Mouse (Mus musculus): ENCODE measurements around the gene Pikfyve. TPM values are rescaled to one million over a fixed set of nuclear protein-coding genes. Genes with fewer than 3 reads are reported as not detected.

The Pikfyve gene
- polyA plus RNA-seq, 1 experiment = 14.3 TPM

DNA sequence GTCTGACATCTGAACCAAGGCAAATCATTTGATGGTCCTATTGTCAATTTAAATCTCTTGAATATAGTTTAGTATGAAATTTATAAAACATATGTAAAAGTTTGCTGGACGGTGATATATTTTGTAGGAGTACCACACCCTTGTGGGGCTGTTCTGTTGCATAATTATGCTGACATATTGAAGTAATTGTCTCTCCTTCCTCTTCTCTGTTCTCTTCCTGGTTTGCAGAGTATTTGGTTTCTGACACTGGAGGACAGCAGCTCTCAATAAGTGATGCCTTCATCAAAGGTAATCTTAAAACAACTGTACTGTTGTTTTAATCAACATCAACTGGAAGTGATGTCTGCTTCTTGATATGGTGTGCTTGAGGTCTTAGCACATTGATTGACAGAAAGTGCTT is 44.1 kb downstream of the Pikfyve start:
- DNase-seq (ENCODE audit: low read depth) = no peak
- TF ChIP-seq POLR2A (IDR thresholded peaks at IDR 0.05; ENCODE audit: borderline replicate concordance, extremely low read depth, insufficient read depth, insufficient read length, poor library complexity, severe bottlenecking) = no peak
- TF ChIP-seq CTCF (IDR thresholded peaks at IDR 0.05; ENCODE audit: borderline replicate concordance, extremely low read depth, insufficient read depth, insufficient read length) = no peak

DNA sequence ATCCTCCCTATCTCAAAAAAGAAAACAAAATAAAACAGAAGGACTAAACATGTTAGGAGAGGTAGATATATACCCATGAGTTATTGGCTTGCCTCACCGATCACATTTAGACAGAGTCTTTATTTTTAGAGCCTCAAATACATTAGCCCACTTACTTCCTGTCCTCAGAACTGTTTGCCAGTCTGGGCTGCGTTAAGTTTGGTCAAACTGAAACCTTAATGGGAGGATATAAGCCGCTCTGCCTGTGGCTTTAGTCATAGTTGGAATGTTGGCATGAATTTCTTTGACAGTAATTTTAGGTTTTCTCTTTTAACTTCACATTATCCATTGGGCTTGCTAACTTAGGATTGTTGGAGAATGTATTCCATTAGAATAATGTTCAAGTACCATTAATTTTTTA is 51.2 kb downstream of the Pikfyve start:
- no peak for DNase-seq (ENCODE audit: low read depth)
- TF ChIP-seq POLR2A (IDR thresholded peaks at IDR 0.05; ENCODE audit: borderline replicate concordance, extremely low read depth, insufficient read depth, insufficient read length, poor library complexity, severe bottlenecking) = no peak
- no peak for TF ChIP-seq CTCF (IDR thresholded peaks at IDR 0.05; ENCODE audit: borderline replicate concordance, extremely low read depth, insufficient read depth, insufficient read length)

DNA sequence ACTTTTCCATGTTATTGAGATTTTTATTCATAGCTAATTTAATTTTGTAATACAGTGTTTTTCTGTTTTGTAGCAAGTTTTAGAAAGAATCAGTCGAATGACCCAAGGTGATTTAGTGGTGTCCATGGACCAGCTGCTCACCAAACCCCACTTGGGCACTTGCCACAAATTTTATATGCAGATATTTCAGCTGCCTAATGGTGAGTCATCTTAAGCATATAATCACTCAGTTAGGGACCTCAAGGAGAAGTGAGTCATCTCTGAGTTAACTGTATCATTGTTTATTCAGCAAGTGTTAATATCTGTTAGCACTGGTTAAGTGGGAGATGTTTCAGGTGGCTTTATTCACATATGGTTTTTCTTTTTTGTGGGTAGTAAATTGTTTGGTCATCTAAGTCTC is 59.2 kb downstream of the Pikfyve start:
- TF ChIP-seq CTCF (IDR thresholded peaks at IDR 0.05; ENCODE audit: borderline replicate concordance, extremely low read depth, insufficient read depth, insufficient read length) = no peak
- TF ChIP-seq POLR2A (IDR thresholded peaks at IDR 0.05; ENCODE audit: borderline replicate concordance, extremely low read depth, insufficient read depth, insufficient read length, poor library complexity, severe bottlenecking) = no peak
- DNase-seq (ENCODE audit: low read depth) = no peak

DNA sequence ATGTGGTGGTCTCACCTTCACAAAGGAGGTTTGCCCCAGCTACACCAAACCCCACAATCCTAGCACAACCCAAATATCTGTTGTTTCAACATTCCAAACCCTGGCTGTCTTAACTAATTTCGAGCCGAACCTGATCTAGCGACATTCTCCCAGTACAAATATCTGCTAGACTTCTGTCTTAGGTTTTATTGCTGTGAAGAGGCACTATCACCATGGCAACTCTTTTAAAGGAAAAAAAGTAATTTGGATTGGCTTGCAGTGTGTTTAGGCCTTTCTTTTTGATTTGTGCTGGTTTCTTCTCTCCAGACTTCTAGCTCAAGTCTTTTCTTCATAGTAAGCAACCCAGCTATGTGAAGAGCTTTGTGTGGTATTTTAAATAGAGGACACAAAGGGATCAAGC is 94.0 kb downstream of the Pikfyve start:
- DNase-seq (ENCODE audit: low read depth) = no peak
- TF ChIP-seq CTCF (IDR thresholded peaks at IDR 0.05; ENCODE audit: borderline replicate concordance, extremely low read depth, insufficient read depth, insufficient read length) (no peak), POLR2A (IDR thresholded peaks at IDR 0.05; ENCODE audit: borderline replicate concordance, extremely low read depth, insufficient read depth, insufficient read length, poor library complexity, severe bottlenecking) (no peak)

DNA sequence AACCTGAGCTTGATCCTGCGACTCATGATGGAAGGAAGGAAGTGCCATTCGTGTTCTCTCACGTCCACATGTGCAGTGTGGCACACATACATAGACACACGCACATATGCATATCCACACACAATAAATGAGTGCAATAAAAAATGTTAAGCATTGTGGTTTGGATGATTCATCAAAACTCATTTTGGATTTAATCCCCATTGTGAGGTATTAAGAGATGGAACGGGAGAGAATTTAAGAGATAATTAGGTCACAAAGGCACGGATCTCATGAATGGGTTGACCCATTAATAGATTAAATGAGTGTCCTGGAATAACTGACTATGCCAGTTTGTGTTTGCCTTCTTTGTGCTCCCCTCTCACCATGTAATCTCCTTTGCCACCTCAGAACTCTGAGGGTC is 95.3 kb downstream of the Pikfyve start, which contains the start of gene Pth2r:
TSS of gene Pth2r (plus strand) at position 301 of the 400 bp plus-strand sequence.
- no peak for TF ChIP-seq CTCF (IDR thresholded peaks at IDR 0.05; ENCODE audit: borderline replicate concordance, extremely low read depth, insufficient read depth, insufficient read length)
- no peak for TF ChIP-seq POLR2A (IDR thresholded peaks at IDR 0.05; ENCODE audit: borderline replicate concordance, extremely low read depth, insufficient read depth, insufficient read length, poor library complexity, severe bottlenecking)
- no peak for DNase-seq (ENCODE audit: low read depth)

DNA sequence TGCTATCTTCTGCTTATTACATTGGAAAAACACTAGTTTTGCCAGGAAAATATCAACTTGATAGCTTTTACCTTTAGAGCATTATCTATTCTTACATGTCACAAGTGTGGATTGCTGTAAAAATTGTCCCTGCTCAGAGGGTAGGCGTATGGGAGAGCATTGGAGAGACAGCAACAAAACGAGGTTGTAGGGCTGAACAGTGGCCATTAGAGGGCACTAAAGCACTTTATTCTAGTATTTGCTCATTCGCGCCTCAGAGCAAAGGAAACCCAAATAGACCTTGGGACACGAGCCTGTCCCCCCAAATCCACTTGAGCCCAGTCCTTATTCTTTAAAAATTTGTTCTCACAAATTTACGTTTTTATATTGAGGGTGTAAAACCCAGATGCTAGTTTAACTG is 96.3 kb downstream of the Pikfyve start:
- TF ChIP-seq POLR2A (IDR thresholded peaks at IDR 0.05; ENCODE audit: borderline replicate concordance, extremely low read depth, insufficient read depth, insufficient read length, poor library complexity, severe bottlenecking) (no peak), CTCF (IDR thresholded peaks at IDR 0.05; ENCODE audit: borderline replicate concordance, extremely low read depth, insufficient read depth, insufficient read length) (peak; percentile 73)
- DNase-seq (ENCODE audit: low read depth) = peak; percentile 78

DNA sequence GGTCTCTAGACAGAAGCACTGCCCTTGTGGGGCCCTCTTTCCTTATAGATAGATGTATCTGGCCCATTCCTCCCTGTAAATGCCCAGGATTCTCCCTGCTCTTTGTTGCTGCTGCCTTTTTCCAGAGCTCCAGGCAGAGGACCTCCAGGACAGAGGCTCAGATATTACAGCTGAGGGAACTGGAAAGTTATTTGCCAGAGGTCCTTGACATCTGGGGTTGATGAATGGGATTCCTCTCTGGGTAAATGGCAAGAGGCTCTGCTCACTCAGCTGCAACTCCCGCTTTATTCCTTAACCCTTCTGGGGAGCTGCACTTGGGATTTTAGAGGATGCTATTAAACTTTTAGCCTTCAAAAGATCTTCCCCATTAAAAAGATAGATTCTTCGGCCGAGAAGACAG is 122.0 kb downstream of the Pikfyve start:
- DNase-seq (ENCODE audit: low read depth) = no peak
- TF ChIP-seq POLR2A (IDR thresholded peaks at IDR 0.05; ENCODE audit: borderline replicate concordance, extremely low read depth, insufficient read depth, insufficient read length, poor library complexity, severe bottlenecking) (no peak), CTCF (IDR thresholded peaks at IDR 0.05; ENCODE audit: borderline replicate concordance, extremely low read depth, insufficient read depth, insufficient read length) (no peak)

DNA sequence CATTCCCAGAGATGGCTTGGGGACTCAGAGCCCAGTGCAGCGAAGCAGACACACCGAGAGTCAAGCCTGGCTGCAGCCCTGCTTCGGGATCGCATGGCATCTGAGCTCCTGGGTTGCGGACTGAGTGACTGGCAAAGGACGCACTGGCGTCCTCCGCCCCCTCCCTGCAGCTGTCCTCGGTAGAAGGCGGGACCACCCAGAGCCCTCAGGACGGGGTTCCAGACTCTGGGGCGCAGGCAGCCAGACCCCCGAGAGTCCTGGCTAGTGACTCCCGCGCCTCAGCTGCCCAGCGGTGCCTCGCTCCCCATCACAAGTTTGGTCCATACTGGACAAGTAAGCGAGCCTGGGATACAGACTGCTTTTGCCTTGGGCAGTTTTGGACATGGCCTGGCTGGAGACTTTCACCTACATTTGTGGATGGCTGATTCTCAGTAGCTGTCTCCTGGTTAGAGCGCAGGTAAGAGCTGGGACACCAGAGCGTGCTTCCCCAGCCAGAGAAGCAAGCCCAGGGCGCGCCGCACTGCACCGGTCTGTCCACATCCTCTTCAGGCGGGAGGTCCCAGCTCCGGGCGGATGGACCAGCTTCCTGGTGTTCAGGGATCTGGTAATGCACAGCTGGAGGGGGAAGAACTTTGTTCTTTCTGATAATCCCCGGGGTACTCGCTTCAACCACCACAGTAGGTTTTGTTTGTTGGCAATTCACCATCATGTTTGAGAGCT is 124.9 kb downstream of the Pikfyve start:
- TF ChIP-seq CTCF (IDR thresholded peaks at IDR 0.05; ENCODE audit: borderline replicate concordance, extremely low read depth, insufficient read depth, insufficient read length) = no peak
- DNase-seq (ENCODE audit: low read depth) = peak; percentile 34

DNA sequence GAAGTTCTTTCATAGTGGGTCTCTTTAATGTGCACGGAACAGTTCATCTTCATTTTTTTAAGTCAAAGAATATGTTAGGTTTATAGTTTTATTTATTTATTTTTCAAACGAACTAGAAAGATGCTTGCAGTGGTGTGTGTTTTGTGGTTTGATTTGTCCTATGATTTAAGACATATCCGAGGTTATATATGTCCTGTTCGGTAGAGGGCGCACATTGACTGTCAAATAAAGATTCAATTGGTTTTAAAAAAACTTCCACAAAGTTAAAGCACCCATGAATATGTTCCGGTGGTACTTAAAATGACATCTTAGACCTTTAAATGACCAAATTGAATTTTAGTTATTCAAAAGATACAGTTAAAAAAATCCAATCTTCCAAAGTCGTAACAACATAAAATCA is 125.6 kb downstream of the Pikfyve start:
- DNase-seq (ENCODE audit: low read depth) = peak; percentile 90
- TF ChIP-seq POLR2A (IDR thresholded peaks at IDR 0.05; ENCODE audit: borderline replicate concordance, extremely low read depth, insufficient read depth, insufficient read length, poor library complexity, severe bottlenecking) (no peak), CTCF (IDR thresholded peaks at IDR 0.05; ENCODE audit: borderline replicate concordance, extremely low read depth, insufficient read depth, insufficient read length) (0 out of 2 replicates have a peak, but pooled peaks have one; percentile 14)

DNA sequence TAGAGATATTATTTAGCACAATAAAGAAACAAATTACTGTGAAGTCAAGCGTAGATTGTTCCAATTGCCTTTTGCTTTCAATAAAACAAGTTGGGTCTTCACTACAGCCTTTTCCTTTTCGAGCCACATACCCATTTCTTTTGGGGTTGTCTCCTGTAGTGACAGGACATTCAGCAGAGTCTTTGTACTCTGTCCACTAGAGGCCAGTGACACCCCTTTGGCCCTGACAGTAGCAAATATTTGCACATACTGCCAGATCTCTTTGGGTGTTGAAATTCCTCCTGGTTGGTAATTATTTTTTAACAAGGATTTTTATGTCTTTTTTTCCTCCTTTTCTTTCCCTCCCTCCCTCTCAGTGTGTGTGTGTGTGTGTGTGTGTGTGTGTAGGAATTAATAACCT is 126.4 kb downstream of the Pikfyve start:
- no peak for DNase-seq (ENCODE audit: low read depth)
- TF ChIP-seq POLR2A (IDR thresholded peaks at IDR 0.05; ENCODE audit: borderline replicate concordance, extremely low read depth, insufficient read depth, insufficient read length, poor library complexity, severe bottlenecking) (no peak), CTCF (IDR thresholded peaks at IDR 0.05; ENCODE audit: borderline replicate concordance, extremely low read depth, insufficient read depth, insufficient read length) (peak; percentile 22; the same call in 1 of the 2 replicates)

DNA sequence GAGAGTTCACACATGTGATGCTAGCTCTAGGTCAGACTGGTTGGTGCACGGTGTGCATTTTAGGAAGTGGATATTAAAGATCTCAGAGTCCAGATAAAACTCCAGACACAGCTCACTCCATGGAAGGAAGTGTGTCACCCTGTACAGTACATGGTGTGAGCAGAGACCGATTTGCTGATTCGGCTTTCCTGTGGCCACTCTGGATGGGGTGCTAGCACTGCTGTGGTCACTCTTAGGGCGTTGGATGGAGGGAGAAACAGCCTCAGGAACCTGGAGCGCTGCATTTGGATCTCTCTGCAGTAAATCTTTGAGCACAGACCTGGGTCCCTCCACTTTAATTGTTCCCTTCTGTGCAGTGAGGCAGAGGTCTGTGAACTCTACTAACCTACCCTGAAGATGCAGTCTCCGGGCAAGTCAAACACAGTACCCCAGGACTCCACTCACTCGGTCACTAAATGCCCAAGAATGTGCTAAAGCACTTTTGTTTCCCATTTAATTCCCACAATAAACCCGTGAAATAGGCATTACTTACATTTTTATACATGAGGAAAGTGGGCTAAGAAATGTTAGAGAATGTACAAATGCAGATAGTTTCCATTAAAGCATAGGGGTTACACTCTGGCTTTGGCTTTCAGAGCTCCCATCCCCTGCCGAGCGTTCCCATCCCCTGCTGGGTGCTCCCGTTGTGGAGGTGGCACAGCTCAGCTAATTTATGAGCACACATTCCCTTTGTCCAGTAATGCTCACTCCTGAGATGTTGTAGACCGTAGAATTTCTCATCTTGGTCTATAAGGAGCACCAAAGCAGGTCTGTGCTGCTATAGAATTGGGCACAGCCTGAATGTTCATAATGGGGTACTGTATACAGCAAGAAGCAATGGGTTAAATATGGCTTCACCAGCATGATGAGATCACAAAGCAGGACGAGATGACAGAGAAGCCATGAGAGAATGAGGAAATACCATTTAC is 127.9 kb downstream of the Pikfyve start:
- DNase-seq (ENCODE audit: low read depth) = no peak
- no peak for TF ChIP-seq CTCF (IDR thresholded peaks at IDR 0.05; ENCODE audit: borderline replicate concordance, extremely low read depth, insufficient read depth, insufficient read length)
- TF ChIP-seq POLR2A (IDR thresholded peaks at IDR 0.05; ENCODE audit: borderline replicate concordance, extremely low read depth, insufficient read depth, insufficient read length, poor library complexity, severe bottlenecking) = no peak
